Mouse (Mus musculus): ENCODE results near the gene Tuba1b.
"Not testable (repeated sequence)": the region's sequence is repeated elsewhere in the genome, so short reads cannot be mapped to it uniquely, and the experiment has no call there.

Gene Tuba1b

DNA sequence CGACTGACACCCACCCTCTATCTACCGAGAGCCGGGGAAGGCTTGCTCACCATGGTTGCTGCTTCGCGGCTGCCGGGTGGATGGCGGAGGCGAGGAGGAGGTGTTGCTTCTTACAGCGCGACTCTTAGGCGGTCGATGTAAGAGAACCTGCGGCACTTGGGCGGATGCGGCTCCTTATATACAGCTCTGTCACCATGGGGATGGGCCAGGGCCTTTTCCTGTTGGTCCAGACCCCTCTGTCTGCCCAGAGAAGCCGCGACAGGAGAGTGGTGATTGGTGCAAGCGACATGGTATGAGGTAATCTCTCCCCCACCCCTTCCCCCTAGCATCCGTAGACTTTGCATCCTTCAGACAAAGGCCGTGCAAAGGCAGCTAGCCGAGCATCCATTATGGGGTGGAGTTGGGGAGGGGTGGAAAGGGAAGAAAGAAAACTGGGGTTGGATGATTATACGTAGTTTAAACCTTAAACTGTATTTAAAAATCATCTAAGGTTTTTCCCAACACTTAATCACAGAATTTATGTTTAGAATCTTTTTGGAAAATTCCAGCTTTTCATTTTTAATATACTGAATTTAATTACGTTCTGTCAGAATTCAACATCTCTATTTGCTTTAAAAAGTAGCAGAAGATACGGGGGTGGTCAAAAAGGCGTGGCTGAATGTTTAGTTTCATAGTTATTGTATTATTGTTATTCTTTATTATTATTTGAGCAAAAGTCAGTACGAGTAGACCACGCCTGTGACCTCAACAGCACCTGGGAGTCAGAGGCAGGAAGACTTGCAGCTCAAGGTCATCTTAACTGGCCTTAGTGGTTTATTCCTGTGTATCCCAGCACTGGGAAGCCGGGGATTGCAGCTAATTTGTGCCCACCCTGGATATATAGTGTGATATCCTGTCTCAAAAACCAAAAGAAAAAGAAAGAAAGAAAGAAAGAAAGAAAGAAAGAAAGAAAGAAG is 19.3 kb upstream of the Tuba1b start, which contains the start of the genes Gm49450 and Tuba1a:
Gene Gm49450 (minus strand): TSS at position 151 of the 956 bp plus-strand sequence.
Gene Tuba1a (minus strand): TSS at position 303 of the 956 bp plus-strand sequence.
- peak; percentile 94 for DNase-seq

DNA sequence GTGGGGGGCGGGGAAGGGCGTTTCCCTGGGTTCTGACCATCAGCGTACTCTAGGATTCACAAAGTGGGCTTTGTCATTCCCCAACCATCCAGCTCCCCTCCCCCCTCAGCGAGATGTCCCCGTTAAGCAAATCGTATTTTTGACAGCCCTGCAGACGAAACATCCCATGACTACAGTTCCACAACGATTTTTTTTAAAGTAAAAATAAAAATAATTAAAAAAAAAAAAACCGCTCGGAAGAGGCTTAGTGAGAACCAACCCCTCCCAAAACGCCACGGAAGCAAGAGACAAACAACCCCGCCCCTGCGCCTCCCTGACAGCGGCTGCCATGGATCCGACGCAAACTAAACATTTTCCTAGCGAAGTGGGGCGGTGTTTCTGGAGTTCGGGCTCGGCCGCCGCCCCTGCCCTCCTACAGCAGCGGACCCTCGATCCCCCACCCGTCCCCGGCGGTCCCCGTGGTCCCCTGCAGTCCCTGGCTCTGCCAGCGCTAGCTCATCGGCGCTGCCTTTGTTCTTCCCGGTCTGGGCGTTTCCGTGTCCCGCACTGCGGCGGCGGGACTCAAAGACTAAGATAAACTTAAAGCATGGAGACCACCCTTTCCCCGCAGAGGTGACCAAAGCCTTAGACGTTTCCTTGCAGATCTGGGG is 18.5 kb upstream of the Tuba1b start:
- DNase-seq, result peak; percentile 76

GRCm38 (mm10) chr15:98952063-98952455 is 17.7 kb upstream of the Tuba1b start:
- no peak for DNase-seq

DNA sequence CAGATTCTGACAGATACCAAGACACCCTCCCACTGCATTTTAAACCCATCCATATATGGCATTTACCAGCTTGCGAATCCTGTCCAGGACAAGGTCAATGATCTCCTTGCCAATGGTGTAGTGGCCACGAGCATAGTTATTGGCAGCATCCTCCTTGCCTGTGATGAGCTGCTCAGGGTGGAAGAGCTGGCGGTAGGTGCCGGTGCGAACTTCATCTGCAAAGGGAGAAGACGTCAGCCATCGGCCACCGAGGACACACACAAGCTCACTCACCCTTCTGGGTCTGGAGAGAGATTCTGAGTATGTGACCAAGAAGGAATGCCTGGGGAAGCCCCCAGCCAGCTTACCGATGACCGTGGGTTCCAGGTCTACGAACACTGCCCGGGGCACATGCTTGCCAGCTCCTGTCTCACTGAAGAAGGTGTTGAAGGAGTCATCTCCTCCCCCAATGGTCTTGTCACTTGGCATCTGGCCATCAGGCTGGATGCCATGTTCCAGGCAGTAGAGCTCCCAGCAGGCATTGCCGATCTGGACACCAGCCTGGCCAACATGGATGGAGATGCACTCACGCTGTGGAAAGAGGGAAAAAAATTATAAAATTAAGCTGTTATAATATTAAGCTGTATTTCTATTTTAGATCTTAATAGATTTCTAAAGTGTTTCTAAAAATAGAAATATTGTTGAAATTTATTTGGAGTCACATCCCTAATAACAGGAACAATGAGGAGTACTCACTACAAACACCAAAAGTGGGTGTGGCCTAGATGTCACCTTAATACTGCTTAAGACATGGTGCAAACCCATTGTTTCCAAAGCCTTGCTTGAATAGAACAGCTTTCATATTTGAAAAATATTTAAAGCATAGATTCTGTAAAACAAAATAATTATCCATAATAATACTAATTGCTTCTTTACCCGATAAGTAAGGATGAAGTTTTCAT is 17.0 kb upstream of the Tuba1b start:
- DNase-seq, result not testable (repeated sequence)

DNA sequence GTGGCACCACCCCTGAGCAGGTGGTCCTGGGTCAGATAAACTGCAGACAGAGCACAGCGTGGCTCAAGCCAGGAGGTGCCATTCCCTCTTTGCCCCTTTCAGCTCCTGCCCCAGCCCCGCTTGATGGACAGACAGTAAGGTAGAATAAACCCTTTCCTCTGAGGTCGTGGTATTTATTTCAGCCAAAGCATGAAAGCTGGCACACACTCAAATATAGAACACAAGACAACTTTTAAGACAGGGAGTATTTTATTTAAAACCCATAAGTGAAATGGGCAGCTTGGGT is 15.2 kb upstream of the Tuba1b start:
- no peak for DNase-seq

DNA sequence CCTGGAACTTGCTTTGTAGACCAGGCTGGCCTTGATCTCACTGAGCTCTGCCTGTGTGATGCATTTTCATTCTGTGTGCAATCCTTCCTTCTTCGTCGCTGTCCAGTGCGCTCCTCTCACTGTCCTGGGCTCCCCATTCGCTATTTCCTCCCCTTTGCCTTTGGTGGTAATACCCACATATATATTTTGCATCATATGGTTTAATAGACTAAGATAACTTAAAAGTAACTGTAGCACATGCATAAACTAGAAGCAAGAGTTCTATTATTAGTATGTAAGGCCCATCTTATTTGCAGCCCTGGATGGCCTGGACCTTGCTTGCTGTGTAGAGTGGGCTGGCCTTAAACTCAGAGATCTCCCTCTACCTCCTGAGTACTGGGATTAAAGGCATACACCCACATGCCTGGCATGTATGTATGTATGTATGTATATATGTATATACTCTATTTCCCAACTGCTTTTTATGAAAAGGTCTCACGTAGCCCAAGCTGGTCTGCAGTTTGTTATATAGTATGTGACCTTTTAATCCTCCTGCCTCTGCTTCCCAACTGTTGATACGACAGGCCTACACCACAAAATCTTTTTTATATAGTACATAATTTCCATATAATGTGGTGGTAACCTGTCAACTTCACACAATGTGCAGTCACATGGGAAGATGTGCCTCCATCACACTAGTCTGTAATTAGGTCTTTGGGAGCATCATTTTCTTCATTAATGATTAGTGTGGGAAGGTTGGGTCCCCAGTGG is 14.7 kb upstream of the Tuba1b start:
- no peak for DNase-seq

GRCm38 (mm10) chr15:98948382-98948781 is 14.0 kb upstream of the Tuba1b start:
- no peak for DNase-seq

- no peak for DNase-seq
These were observed 13.5 kb upstream of the Tuba1b start for GRCm38 (mm10) chr15:98947884-98948283.

DNA sequence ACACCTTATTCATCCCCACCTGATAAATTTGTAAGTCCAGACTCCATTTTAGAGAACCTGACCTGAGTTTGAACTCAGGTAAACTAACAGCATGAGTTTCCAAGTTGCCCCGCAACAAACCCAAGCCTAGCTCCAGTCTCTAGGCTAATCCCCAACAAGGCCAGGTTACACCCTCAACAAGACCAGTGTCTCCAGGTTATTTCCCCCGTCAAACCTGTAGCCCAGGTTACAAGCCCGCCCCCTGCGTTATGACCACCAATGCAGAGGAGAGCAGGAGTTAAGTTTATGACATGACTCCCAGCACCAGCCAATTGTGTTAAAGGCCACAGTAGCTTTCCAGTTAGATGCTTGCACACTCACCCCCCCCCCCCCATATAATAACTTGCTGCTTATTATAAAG is 8.8 kb upstream of the Tuba1b start:
- no peak for DNase-seq

DNA sequence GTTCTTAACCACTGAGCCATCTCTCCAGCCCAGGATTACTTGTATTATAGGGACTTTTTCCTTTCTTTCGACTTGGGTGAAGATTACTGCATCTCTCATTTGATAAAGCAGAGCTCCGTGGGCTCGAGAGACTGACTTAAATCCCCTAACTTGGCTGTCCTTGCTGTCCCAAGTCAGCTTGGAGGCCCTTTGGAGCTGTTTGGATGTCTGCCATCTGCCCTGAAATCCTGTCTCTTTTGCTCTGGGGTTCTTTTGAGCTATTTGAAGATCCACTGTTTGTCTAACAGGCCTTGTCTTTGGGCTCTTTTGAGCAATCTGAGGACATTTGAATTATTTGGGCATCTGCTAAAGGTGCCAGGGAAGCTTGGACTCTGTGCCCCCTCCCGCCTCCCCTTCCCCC is 7.7 kb upstream of the Tuba1b start:
- DNase-seq, result no peak

GRCm38 (mm10) chr15:98941539-98941938 is 7.2 kb upstream of the Tuba1b start:
- no peak for DNase-seq

GRCm38 (mm10) chr15:98940816-98941215 is 6.5 kb upstream of the Tuba1b start:
- DNase-seq, result no peak

DNA sequence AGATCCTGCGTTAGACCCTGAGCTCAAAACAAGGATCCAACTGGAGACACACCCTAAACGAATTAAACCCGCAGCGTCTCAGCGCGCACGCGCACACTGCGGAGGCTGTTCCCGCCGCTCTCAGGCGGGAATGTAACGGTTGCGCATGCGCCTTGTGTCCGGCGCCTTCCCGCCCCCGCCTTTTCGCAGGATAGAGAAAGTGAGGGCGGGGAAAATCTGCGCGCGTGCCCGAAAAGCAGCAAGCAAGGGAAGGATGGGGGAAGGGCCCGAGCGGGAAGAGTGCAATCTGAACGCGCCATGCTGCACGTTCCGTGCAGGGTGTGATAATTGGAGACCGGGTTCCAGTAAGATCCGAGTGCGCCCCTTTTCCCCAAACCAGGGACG is 540 bp downstream of the Tuba1b start:
- DNase-seq, result peak; percentile 97

GRCm38 (mm10) chr15:98933004-98933671 is 1.2 kb downstream of the Tuba1b start:
- not testable (repeated sequence) for DNase-seq

GRCm38 (mm10) chr15:98930998-98931397 is 3.4 kb downstream of the Tuba1b start:
- no peak for DNase-seq

DNA sequence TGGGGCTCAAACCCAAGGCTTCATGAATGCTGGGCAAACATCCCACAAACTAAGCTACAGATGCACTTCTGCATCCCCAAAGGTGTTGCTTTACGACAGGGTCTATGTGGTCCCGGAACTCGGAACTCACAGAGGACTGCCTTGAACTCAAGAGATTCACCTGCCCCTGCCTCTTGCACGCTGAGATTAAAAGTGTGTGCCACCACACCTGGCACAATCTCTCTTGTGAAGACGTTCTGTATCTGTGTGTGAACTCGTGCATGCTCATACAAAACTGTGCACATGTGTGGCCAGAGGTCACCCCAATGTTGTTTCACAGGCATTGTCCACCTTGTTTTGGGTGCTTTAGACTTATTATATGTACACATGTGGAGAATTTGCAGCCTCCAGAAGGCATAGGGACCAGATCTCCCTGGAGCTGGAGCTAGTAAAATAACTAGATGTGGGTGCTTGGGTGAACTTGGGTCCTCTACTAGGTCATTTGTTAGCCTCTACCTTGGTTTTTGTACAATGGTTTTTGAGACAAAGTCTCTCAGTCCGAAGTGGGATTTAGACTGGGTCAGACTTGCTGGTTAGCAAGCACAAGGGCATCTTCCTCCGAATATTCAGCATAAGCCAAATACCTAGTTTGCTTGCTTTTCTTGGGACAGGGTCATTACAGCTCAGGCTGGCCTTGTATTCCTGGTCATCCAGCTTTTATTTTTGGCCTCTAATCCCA is 4.2 kb downstream of the Tuba1b start:
- no peak for DNase-seq

GRCm38 (mm10) chr15:98928598-98929240 is 5.6 kb downstream of the Tuba1b start:
- peak; percentile 77 for DNase-seq

GRCm38 (mm10) chr15:98927566-98927965 is 6.8 kb downstream of the Tuba1b start:
- no peak for DNase-seq

DNA sequence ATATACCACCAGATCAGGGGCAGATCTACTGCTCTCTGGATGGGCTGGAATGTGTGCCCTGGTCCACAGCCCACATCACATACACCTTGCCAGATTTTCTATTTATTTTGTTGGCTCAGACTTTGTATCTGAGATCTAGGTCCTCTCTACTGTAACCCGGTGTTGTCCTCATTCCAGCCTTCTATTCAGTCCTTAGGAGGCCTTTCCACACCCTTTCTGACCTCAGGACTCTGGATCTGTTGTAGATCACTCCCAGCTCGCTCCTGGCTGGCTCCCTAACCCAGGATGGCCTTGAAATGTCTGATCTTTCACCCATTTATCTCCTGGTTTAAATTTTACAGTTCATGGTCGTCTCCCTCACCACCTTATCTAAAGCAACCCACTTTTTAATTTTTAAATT is 9.7 kb downstream of the Tuba1b start:
- DNase-seq, result no peak

- peak; percentile 15 for DNase-seq
These were observed 11.3 kb downstream of the Tuba1b start for GRCm38 (mm10) chr15:98923031-98923537.
